Mouse (Mus musculus): ENCODE measurements around the gene Hsp90ab1. TPM values are rescaled to one million over a fixed set of nuclear protein-coding genes. Genes with fewer than 3 reads are reported as not detected.

Hsp90ab1 gene
- 585 TPM for polyA plus RNA-seq (2014; fragmentation: Illumina TruSeq; extraction: RNeasy Lipid Tissue Mini Kit (QIAGEN cat#74804); ENCODE audit: low replicate concordance)

GRCm38 (mm10) chr17:45573087-45573779 lies at the start of gene Hsp90ab1:
TSS of gene Hsp90ab1 (minus strand) at chr17:45573271.

GRCm38 (mm10) chr17:45601877-45602304 lies 28.8 kb upstream of the Hsp90ab1 start, which contains the start of gene Mymx:
TSS of gene Mymx (minus strand) at chr17:45602102.

GRCm38 (mm10) chr17:45599446-45600242 lies 26.6 kb upstream of the Hsp90ab1 start, which contains the start of gene Slc29a1:
TSS of gene Slc29a1 (minus strand) at chr17:45599606.

GRCm38 (mm10) chr17:45563655-45564530 lies 9.2 kb downstream of the Hsp90ab1 start, which contains the start of gene Slc35b2:
TSS of gene Slc35b2 (plus strand) at chr17:45563874.

GRCm38 (mm10) chr17:45555452-45556106 lies 17.5 kb downstream of the Hsp90ab1 start, which contains the start of gene Nfkbie:
TSS of gene Nfkbie (plus strand) at chr17:45555703.

GRCm38 (mm10) chr17:45549617-45550181 lies 23.4 kb downstream of the Hsp90ab1 start, which contains the start of gene Tmem151b:
TSS of gene Tmem151b (minus strand) at chr17:45549677.

GRCm38 (mm10) chr17:45523263-45523662 lies 49.8 kb downstream of the Hsp90ab1 start, which contains the start of gene Tcte1:
TSS of gene Tcte1 (plus strand) at chr17:45523434.

Other genes with a start within 250 kb of the Hsp90ab1 start
- 54.4 TPM for gene Cdc5l, start 139.5 kb downstream of the Hsp90ab1 start, polyA plus RNA-seq (2014; fragmentation: Illumina TruSeq; extraction: RNeasy Lipid Tissue Mini Kit (QIAGEN cat#74804); ENCODE audit: low replicate concordance)
- not detected for gene Spats1, start 97.9 kb downstream of the Hsp90ab1 start, polyA plus RNA-seq (2014; fragmentation: Illumina TruSeq; extraction: RNeasy Lipid Tissue Mini Kit (QIAGEN cat#74804); ENCODE audit: low replicate concordance)
- gene Aars2, start 66.4 kb downstream of the Hsp90ab1 start, polyA plus RNA-seq (2014; fragmentation: Illumina TruSeq; extraction: RNeasy Lipid Tissue Mini Kit (QIAGEN cat#74804); ENCODE audit: low replicate concordance): not detected
- gene Tcte1, start 49.8 kb downstream of the Hsp90ab1 start, polyA plus RNA-seq (2014; fragmentation: Illumina TruSeq; extraction: RNeasy Lipid Tissue Mini Kit (QIAGEN cat#74804); ENCODE audit: low replicate concordance): not detected
- not detected for gene Tmem151b, start 23.6 kb downstream of the Hsp90ab1 start, polyA plus RNA-seq (2014; fragmentation: Illumina TruSeq; extraction: RNeasy Lipid Tissue Mini Kit (QIAGEN cat#74804); ENCODE audit: low replicate concordance)
- gene Nfkbie, start 17.6 kb downstream of the Hsp90ab1 start, polyA plus RNA-seq (2014; fragmentation: Illumina TruSeq; extraction: RNeasy Lipid Tissue Mini Kit (QIAGEN cat#74804); ENCODE audit: low replicate concordance): 1.1 TPM
- 1.3 TPM for gene Slc35b2, start 9.4 kb downstream of the Hsp90ab1 start, polyA plus RNA-seq (2014; fragmentation: Illumina TruSeq; extraction: RNeasy Lipid Tissue Mini Kit (QIAGEN cat#74804); ENCODE audit: low replicate concordance)
- gene Slc29a1, start 26.3 kb upstream of the Hsp90ab1 start, polyA plus RNA-seq (2014; fragmentation: Illumina TruSeq; extraction: RNeasy Lipid Tissue Mini Kit (QIAGEN cat#74804); ENCODE audit: low replicate concordance): 0.82 TPM
- not detected for gene Mymx, start 28.8 kb upstream of the Hsp90ab1 start, polyA plus RNA-seq (2014; fragmentation: Illumina TruSeq; extraction: RNeasy Lipid Tissue Mini Kit (QIAGEN cat#74804); ENCODE audit: low replicate concordance)
- 0.63 TPM for gene Capn11, start 86.1 kb upstream of the Hsp90ab1 start, polyA plus RNA-seq (2014; fragmentation: Illumina TruSeq; extraction: RNeasy Lipid Tissue Mini Kit (QIAGEN cat#74804); ENCODE audit: low replicate concordance)
- gene Mrpl14, start 113.1 kb upstream of the Hsp90ab1 start, polyA plus RNA-seq (2014; fragmentation: Illumina TruSeq; extraction: RNeasy Lipid Tissue Mini Kit (QIAGEN cat#74804); ENCODE audit: low replicate concordance): not detected
- 2.9 TPM for gene Tmem63b, start 113.6 kb upstream of the Hsp90ab1 start, polyA plus RNA-seq (2014; fragmentation: Illumina TruSeq; extraction: RNeasy Lipid Tissue Mini Kit (QIAGEN cat#74804); ENCODE audit: low replicate concordance)
- not detected for gene 1600014C23Rik, start 160.6 kb upstream of the Hsp90ab1 start, polyA plus RNA-seq (2014; fragmentation: Illumina TruSeq; extraction: RNeasy Lipid Tissue Mini Kit (QIAGEN cat#74804); ENCODE audit: low replicate concordance)

Measured in small intestine, adult 10 weeks (tissue).